Mouse (Mus musculus) heart, embryonic 14.5 days (tissue): ENCODE measurements around the gene Trpd52l3. TPM values are rescaled to one million over a fixed set of nuclear protein-coding genes. Genes with fewer than 3 reads are reported as not detected.
A peak's percentile ranks its signal among the peaks of the same experiment; 100 is the strongest.

Experiments used
- ATAC-seq: fragments of 200-750 bp; cut with Nextera tagmentation; 2 replicates; pipeline ENCODE4 v1.8.0; 2017; ENCODE audit warnings: low read depth, moderate TSS enrichment; ENCODE audit not compliant: insufficient number of reproducible peaks, insufficient read depth, low FRiP score
- H3K27ac ChIP-seq, 2 experiments: fragments of 200-500 bp in 1 of 2; fragments of 300-500 bp in 1 of 2; sonication (generic) in 1 of 2; replicated peaks in 1 of 2; 2 replicates each; pipeline ENCODE4 v1.5.1; 2012 to 2014; ENCODE audit warnings: low read depth in 2 of 2, low read length in 2 of 2, control low read depth in 1 of 2, mild to moderate bottlenecking in 1 of 2, mixed read lengths in 1 of 2; ENCODE audit not compliant: control insufficient read depth in 1 of 2, insufficient read depth in 1 of 2
- H3K27me3 ChIP-seq: fragments of 300-500 bp; sonication (generic); 2 replicates; pipeline ENCODE4 v1.6.1; 2014; ENCODE audit warnings: mild to moderate bottlenecking, low read length, control low read depth; ENCODE audit not compliant: control insufficient read depth, insufficient read depth
- H3K36me3 ChIP-seq: fragments of 300-500 bp; sonication (generic); 2 replicates; pipeline ENCODE4 v1.6.1; 2014; ENCODE audit warnings: mild to moderate bottlenecking, control low read depth, low read length, mixed read lengths; ENCODE audit not compliant: control insufficient read depth, insufficient read depth
- H3K4me1 ChIP-seq, 2 experiments: fragments of 200-500 bp in 1 of 2; fragments of 300-500 bp in 1 of 2; sonication (generic) in 1 of 2; 2 replicates each; pipeline ENCODE4 v1.6.1; 2012 to 2014; ENCODE audit warnings: low read length in 2 of 2, control low read depth in 1 of 2, mixed read lengths in 1 of 2; ENCODE audit not compliant: control insufficient read depth in 2 of 2, insufficient read depth in 2 of 2
- H3K4me2 ChIP-seq: fragments of 300-500 bp; sonication (generic); 2 replicates; pipeline ENCODE4 v1.6.1; 2014; ENCODE audit warnings: mild to moderate bottlenecking, low read length
- H3K4me3 ChIP-seq, 2 experiments: fragments of 200-500 bp in 1 of 2; fragments of 300-500 bp in 1 of 2; sonication (generic) in 1 of 2; 2 replicates each; pipeline ENCODE4 v1.5.1; 2012 to 2014; ENCODE audit warnings: low read length in 2 of 2, mild to moderate bottlenecking in 2 of 2, control low read depth in 1 of 2, low read depth in 1 of 2, moderate library complexity in 1 of 2; ENCODE audit not compliant: control insufficient read depth in 1 of 2, insufficient read depth in 1 of 2
- H3K9ac ChIP-seq: fragments of 300-500 bp; sonication (generic); 2 replicates; pipeline ENCODE4 v1.6.1; 2014; ENCODE audit warnings: mild to moderate bottlenecking, low read length
- H3K9me3 ChIP-seq: fragments of 300-500 bp; sonication (generic); 2 replicates; pipeline ENCODE4 v1.6.1; 2016; ENCODE audit warnings: low read length, control low read depth; ENCODE audit not compliant: control insufficient read depth
- WGBS: fragments of 180-500 bp; shearing (Covaris S2); extraction: QIAGEN DNeasy Blood & Tissue Kit; methylation state at CpG from one replicate; pipeline ENCODE4 v1.1.7; 2014; 5-methylcytosine and 5-hydroxymethylcytosine counted together
- polyA plus RNA-seq: library from polyadenylated mRNA; unstranded; fragments of >200 nt; fragmentation: Nextera tagmentation; extraction: Ambion mirVana; gene quantifications from 2 replicates; pipeline ENCODE4 v1.2.1, GENCODE M21; 2014

The Trpd52l3 gene
- polyA plus RNA-seq, 1 experiment from 2014 or later, result not detected

DNA sequence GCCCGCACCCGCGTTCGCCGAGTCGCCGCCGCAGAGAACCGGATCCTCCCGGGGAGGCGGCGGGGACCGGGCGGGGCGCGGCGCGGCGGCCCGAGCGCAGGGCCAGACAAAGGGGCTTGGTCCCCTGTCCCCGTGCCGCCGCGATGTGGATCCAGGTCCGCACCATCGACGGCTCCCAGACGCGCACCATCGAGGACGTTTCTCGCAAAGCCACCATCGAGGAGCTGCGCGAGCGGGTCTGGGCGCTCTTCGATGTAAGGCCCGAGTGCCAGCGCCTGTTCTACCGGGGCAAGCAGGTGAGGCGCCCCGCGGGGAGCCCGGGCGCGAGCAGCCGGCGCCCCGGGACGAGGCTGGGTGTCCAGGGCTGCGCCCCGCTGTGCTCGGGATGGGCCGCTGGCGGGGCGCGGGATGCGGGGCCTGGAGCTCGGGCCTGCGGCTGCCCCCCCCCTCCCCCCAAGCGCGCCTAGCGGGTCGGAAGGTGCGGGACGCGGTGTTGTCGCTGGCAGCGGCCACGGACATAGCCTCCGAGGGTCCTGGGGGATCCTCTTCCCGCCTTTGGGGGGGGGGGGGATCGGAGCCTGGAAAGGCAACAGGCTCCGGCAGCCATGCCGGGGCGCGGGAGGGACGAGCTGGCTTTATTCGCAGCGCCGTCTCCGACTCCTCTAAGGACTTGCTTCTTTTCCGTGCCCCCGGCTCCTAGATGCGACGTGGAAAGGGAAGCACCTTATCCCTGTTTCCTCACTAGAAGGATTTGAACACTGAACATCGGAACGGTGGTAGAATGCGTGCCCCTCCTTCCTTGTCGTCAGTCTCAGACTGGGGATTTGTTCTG lies 27.3 kb downstream of the Trpd52l3 start:
- ATAC-seq, result peak; percentile 29
- Histone ChIP-seq H3K27me3 (no peaks in the 10 kb centered on the region), H3K4me3 (peak overlapping the region; percentile 94 to 99), H3K36me3 (no peaks in the 10 kb centered on the region), H3K9ac (peak overlapping the region; percentile 99), H3K4me1 (peaks cover 3 to 24% of the 10 kb centered on the region in 2 experiments), H3K4me2 (peak overlapping the region; percentile 86), H3K27ac (peak overlapping the region; percentile 93 to 95), H3K9me3 (no peaks in the 10 kb centered on the region)
- WGBS, result under 1% methylated on average over 71 of the region's 92 CpGs

DNA sequence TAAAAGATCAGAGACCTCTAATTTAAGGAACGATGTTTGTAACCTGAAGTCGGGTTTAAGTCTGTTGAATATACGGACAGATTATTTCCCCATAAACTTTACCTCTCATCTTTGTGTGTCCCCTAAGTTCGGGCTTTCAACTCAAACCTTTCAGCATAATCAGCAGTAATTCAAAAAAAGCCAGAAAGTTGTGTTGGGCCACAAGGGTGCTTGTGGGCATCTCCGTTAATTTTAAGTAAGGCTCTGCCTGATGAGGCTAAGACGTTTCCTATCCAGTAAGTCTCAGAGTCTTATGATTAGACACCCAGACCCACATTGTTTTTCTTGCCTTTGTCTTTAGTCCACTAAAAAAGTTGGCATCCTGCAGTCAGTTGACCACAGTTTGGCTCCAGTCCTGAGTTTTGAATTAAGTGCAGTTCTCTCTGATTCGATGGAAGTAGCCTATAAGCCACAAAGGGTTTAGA lies 27.9 kb downstream of the Trpd52l3 start:
- Histone ChIP-seq H3K4me3 (peak overlapping the region; percentile 94 to 99), H3K27me3 (no peaks in the 10 kb centered on the region), H3K27ac (peak overlapping the region; percentile 93 to 95), H3K36me3 (no peaks in the 10 kb centered on the region), H3K4me2 (peak overlapping the region; percentile 86), H3K4me1 (peaks cover 3 to 24% of the 10 kb centered on the region in 2 experiments), H3K9ac (peak overlapping the region; percentile 99), H3K9me3 (no peaks in the 10 kb centered on the region)
- ATAC-seq, result no peak
- WGBS, result 2% methylated on average over 7 of the region's 7 CpGs

GRCm38 (mm10) chr19:30032206-30032605 lies 28.6 kb downstream of the Trpd52l3 start:
- WGBS, result 64% methylated on average over 3 of the region's 3 CpGs

DNA sequence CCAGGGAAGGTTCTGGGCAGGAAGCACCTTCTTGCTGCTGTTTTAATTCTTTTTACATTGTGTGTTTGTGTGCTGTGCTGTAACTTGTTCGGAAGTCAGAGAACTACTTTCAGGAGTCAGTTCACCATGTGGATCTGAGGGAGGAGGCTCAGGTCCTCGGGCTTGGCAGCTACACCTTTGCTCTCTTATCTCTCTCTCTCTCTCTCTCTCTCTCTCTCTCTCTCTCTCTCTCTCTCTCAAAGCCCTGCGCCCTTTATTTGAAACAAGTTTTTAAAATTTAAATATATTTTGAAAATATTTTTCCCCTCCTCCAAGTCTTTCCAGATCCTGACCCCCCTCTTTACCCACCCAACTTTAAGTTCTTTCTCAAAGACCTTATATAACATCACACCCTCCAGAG lies 31.8 kb downstream of the Trpd52l3 start:
- peaks cover 10% of the 10 kb centered on the region; the same call in 1 of the 2 replicates for H3K36me3 ChIP-seq
- WGBS, result 45% methylated on average over 3 of the region's 3 CpGs
- H3K4me1 ChIP-seq, result peaks cover 3 to 24% of the 10 kb centered on the region in 2 experiments
- no peaks in the 10 kb centered on the region for H3K27me3 ChIP-seq
- no peak overlapping the region for H3K4me3 ChIP-seq
- ATAC-seq, result no peak
- H3K9me3 ChIP-seq, result no peaks in the 10 kb centered on the region
- no peak overlapping the region for H3K9ac ChIP-seq
- H3K4me2 ChIP-seq, result no peak overlapping the region
- H3K27ac ChIP-seq, result no peak overlapping the region

More at GRCm38 (mm10) chr19:30032206-30032605, 28.6 kb downstream of the Trpd52l3 start:
- no peak for ATAC-seq
- H3K9ac ChIP-seq, result peak overlapping the region; percentile 99; the same call in 1 of the 2 replicates
- H3K9me3 ChIP-seq, result no peaks in the 10 kb centered on the region
- H3K27ac ChIP-seq, result no peak overlapping the region
- H3K4me2 ChIP-seq, result peak overlapping the region; percentile 86
- peak overlapping the region in 1 of 2 experiments; percentile 94; a peak in 2 of 4 replicates for H3K4me3 ChIP-seq
- no peaks in the 10 kb centered on the region for H3K36me3 ChIP-seq
- H3K27me3 ChIP-seq, result no peaks in the 10 kb centered on the region
- peaks cover 3 to 24% of the 10 kb centered on the region in 2 experiments for H3K4me1 ChIP-seq

GRCm38 (mm10) chr19:30043691-30044090 lies 40.1 kb downstream of the Trpd52l3 start:
- no peaks in the 10 kb centered on the region for H3K27me3 ChIP-seq
- ATAC-seq, result no peak
- H3K4me2 ChIP-seq, result no peak overlapping the region
- H3K36me3 ChIP-seq, result peaks cover 50% of the 10 kb centered on the region
- H3K9ac ChIP-seq, result no peak overlapping the region
- 93% methylated on average over 2 of the region's 2 CpGs for WGBS
- H3K9me3 ChIP-seq, result peaks cover 12% of the 10 kb centered on the region; the same call in 1 of the 2 replicates
- H3K27ac ChIP-seq, result no peak overlapping the region
- no peaks in the 10 kb centered on the region for H3K4me1 ChIP-seq
- no peak overlapping the region for H3K4me3 ChIP-seq

DNA sequence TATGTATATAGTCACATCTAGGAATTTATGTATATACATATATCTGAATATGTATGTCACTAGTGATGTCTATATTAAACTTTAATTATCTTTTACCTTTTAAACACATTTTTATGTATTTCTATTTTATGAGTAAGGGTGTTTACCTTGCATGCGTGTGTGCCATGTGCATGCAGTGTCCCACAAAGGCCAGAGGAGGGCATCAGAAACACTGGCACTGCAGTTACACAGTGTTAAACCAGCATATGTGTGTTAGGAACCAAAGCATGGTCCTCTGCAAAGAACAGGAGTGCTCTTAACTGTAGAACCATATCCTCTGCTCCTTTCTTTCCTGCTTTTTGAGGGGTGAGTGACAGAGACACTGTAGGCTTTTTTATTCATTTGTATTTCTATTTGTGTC lies 41.0 kb downstream of the Trpd52l3 start:
- H3K4me2 ChIP-seq, result no peak overlapping the region
- 93% methylated on average over 1 of the region's 1 CpGs for WGBS
- no peaks in the 10 kb centered on the region for H3K27me3 ChIP-seq
- peaks cover 12% of the 10 kb centered on the region; the same call in 1 of the 2 replicates for H3K9me3 ChIP-seq
- no peak overlapping the region for H3K9ac ChIP-seq
- ATAC-seq, result no peak
- H3K36me3 ChIP-seq, result peaks cover 47% of the 10 kb centered on the region
- H3K27ac ChIP-seq, result no peak overlapping the region
- H3K4me3 ChIP-seq, result no peak overlapping the region
- H3K4me1 ChIP-seq, result no peaks in the 10 kb centered on the region

DNA sequence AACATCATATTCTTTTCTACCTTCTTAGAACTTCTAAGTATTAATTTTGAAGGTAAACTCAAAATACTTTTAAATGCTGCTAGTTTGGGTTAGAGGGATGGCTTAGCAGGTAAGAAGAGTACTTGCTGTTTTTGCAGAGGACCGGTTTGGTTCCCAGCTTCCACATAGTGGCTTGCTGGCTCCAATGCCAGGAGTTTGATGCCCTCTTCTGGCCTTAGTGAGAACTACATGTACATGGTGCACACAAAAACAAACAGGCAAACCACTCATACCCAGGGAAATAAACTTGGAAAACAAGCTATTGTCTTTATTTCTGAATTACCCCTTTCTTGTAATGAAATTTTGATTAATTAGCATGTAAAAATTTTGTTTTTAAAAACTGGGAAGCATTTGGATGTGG lies 42.3 kb downstream of the Trpd52l3 start:
- H3K4me2 ChIP-seq, result no peak overlapping the region
- no peak overlapping the region for H3K27ac ChIP-seq
- H3K27me3 ChIP-seq, result no peaks in the 10 kb centered on the region
- no peak overlapping the region for H3K9ac ChIP-seq
- peaks cover 2 to 5% of the 10 kb centered on the region in 2 experiments; a peak in 2 of 4 replicates for H3K4me1 ChIP-seq
- no peak overlapping the region for H3K4me3 ChIP-seq
- peaks cover 12% of the 10 kb centered on the region; the same call in 1 of the 2 replicates for H3K9me3 ChIP-seq
- WGBS, result 83% methylated on average over 1 of the region's 1 CpGs
- H3K36me3 ChIP-seq, result peaks cover 45% of the 10 kb centered on the region
- no peak for ATAC-seq
